Mouse (Mus musculus) frontal cortex, postnatal 36 days (tissue): ENCODE measurements around the gene Lefty1.
"Not testable (repeated sequence)": the region's sequence is repeated elsewhere in the genome, so short reads cannot be mapped to it uniquely, and the experiment has no call there.

ENCODE experiments used
- DNase-seq, 2 experiments: peaks; one replicate each; pipeline ENCODE4 v3.0.0; 2022; ENCODE audit warnings: low spot score in 2 of 2

The Lefty1 gene

GRCm38 (mm10) chr1:180922273-180923048, 12.4 kb upstream of the Lefty1 start:
- no peak for DNase-seq

DNA sequence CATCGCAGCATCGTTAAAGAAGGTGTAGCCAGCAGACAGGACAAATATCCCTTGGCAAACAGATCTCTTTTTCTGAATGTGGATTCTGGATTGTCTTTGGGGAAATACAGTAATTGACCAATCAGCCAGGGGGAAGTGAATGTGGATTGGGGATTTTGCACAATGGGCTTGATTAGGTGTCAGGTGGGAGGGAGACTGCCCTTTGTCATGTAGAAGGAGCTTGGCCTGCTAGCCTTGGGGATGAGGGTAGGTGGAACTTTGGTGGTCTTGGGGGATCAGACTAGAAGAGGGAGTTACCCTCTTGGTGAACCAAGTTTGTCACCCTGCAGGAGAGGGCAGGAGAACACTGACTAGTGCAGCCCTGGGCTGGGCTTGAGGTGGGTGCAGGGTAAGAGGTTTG, 10.1 kb upstream of the Lefty1 start:
- DNase-seq: no peak

DNA sequence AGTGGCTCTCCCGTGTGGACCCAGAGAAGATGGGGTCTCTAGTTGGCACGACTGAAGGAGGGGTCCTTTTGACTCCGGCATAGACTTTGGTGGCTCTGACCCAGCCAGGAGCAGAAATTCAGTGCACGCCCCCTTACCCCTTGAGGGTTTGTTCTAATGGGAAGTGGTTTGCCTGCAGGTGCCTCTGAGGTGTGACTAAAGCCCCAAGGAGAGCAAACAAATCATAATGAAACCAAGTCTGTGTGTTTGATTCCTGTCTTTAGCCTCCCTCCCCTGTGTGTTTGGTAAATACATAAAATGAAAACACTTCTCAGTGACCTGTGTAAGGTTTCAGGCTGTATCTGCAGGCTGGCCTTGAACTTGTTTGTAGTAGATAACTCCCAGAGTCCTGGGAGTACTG, 8.5 kb upstream of the Lefty1 start:
- DNase-seq: no peak

DNA sequence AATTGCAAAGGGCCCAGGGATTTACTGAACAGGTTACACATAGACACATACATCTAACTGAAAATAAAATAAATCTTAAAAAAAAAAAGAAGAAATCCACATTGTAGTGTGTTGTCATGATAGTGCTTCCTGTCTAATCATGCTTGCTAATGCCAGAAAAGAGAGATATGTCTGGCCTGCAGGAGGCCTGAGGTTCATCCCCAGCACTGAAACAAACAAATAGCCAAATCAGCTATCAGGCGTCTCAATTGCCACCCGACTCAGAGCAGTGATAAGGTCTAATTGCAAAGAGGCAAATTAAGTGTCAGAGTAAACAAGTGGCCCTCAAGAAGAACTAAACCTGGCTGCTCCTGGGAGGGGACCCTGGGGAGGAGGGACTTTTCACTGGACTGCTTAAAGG, 5.2 kb upstream of the Lefty1 start:
- no peak for DNase-seq

GRCm38 (mm10) chr1:180931106-180931505, 3.7 kb upstream of the Lefty1 start:
- DNase-seq: no peak

- DNase-seq: no peak
These were observed 1.2 kb upstream of the Lefty1 start for GRCm38 (mm10) chr1:180933659-180934058.

GRCm38 (mm10) chr1:180936610-180937398, 2.0 kb downstream of the Lefty1 start:
- not testable (repeated sequence) for DNase-seq

GRCm38 (mm10) chr1:180937631-180938030, 2.8 kb downstream of the Lefty1 start:
- not testable (repeated sequence) for DNase-seq

DNA sequence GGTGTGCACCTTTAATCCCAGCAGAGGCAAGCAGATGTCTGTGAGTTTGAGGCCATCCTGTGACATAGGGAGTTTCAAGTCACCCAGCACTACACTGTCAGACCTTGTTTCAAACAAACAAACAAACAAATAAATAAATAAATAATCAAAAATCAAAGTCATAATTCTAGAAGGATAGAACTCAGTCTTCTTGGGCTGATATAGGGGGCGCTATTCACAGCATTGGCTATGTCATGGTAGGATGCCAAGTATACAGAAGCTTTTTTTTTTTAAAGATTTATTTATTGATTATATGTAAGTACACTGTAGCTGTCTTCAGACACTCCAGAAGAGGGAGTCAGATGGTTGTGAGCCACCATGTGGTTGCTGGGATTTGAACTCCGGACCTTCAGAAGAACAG, 4.0 kb downstream of the Lefty1 start:
- DNase-seq: not testable (repeated sequence)

GRCm38 (mm10) chr1:180940776-180941460, 6.1 kb downstream of the Lefty1 start:
- DNase-seq: no peak

- DNase-seq: no peak
These were observed 6.9 kb downstream of the Lefty1 start for GRCm38 (mm10) chr1:180941726-180942125.

DNA sequence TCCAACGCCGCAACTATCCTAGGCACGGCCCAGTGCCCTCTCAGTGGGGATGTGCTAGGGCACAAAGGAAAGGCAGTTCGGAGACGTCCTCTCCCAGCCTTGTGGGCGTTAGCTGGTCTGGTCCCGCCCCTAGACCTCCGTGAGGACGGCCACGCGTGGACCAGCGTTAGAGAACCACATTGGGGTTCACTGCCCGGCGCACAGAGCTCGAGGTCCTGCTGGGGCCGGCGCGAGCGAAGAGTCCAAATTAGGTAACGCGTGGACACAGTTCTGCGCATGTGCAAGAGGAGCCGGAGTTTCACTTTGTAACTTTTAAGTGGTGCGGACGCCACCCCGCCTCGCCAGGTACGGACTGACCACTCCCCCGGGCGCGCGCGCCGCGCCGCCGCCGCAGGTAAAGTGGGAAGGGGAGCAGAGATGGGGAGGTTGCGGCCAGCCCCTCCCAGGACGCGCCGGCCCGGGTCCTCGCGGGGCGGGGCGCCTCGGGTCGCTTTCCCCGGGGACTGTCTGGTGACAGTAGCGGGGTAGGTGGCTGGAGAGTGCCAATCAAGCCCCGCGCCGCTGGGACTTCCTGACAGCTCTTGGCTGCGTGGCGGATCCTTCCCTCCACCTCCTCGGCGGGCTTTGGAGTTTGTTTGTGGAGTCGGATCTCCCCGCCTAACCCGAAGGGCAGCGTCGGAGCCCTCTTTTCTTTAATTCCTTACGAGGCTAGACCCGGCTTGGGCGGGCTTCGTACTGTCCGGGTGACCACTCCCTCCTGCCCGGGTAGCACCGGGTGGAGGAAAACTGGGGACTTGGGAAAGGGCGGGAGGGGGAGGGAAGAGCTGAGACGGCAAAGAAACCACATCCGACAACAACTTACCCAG, 7.6 kb downstream of the Lefty1 start, which contains the start of gene Tmem63a:
Gene Tmem63a, plus strand, starts transcription at position 179 of the 866 bp plus-strand sequence.
- DNase-seq: peak; percentile 21 to 31

GRCm38 (mm10) chr1:180943032-180943644, 8.3 kb downstream of the Lefty1 start:
- DNase-seq: no peak

DNA sequence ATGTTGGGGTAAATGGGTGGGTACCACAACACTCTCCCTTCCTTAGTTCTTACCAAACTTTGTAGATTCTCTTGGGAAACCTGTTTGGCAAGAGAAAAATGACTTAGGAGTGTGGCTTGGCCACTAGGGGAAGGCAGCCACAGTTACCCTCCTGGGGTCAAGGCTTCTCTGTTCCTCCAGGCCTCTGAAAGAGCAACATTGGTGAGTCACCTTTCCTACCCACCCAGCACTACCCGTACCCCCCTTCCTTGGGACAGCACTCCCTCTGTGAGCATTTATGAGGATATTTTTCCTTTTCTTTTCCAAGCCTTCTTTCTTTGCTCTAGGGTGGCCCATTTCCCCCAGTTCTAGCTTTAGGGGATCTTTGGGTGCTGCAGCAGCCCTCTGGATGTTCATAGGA, 9.1 kb downstream of the Lefty1 start:
- no peak for DNase-seq

DNA sequence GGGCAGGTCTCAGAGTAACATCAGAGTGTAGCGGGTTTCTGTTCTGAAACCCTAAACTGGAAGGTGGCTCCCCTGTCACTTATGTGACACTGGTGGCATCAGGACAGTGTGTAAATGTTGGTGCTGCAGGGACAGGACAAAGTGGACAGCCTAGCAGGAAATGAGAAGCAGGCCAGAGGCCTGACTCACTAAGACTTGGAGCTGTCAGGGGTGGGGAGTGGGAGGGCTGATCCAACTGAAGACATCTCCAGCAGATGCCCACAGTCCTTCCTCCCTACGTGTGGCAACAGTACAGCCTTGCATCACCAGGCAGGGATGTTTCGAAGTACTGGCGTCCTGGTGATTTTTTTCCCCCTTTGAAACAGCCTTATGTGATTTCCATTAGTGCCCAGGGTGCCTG, 9.7 kb downstream of the Lefty1 start:
- DNase-seq: no peak

GRCm38 (mm10) chr1:180945001-180945980, 10.5 kb downstream of the Lefty1 start:
- no peak for DNase-seq

DNA sequence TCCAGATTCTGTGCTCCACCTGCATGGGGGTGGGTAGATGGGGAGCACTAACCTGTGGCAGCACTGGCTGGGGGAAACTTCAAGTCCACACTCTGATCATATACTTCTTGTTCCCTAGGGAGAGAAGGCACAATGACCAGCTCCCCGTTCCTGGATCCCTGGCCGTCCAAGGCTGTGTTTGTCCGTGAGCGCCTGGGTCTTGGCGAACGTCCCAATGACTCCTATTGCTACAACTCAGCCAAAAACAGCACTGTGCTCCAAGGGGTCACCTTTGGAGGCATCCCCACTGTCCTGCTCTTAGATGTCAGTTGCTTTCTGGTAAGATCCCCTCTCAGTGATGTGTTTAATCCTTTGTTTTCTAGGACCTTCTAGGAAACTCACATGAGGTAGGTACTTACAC, 11.6 kb downstream of the Lefty1 start:
- no peak for DNase-seq

DNA sequence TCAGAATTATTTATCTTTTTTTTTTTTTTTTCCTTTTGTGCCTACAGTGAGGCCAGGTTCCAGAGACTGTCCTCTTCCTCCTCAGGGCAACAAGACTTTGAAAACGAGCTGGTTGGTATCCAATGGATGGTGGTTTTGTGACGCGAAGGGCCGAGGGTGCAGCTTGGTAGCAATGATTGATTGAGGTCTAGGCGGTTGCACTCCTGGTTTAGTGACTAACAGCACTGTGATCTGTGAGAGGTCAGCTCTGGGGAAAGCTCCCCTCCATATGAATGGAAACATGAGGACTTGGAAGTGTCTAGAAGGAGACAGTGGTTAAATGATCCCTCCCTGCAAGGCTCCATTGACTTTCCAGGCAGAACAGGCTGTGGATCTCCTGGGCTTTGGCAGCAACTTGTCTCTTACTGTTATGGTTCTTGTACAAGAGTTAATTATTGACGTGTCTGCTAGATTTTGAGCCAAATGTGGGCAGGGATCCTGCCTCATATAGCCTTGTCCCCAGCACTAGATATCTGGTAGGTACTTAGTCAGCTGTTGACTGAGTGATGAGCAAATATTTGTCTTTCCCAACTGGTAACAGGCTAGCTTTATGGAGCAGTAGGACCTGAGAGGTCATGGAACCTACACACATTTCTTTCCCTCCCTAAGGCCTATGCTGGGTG, 17.4 kb downstream of the Lefty1 start:
- no peak for DNase-seq

DNA sequence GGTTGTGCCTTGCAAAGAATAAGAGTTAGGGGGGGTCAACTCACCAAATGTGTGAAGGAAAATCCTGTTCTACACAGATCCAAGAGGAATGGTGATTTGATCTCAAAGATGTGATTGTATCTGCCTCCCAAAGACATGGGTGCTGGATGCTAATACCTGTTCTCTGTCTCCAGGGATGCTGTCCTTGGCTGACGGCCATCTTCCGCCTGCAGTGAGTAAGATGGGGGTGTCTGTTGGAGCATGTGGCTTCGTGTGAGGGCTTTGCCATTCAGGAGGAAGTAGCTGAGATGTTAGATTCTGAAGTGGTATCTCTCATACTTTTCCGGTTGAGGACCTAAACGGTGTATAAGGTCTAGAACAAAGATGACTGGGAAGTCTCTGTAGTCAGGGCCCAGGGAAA, 18.0 kb downstream of the Lefty1 start:
- DNase-seq: no peak
